Mouse (Mus musculus): ENCODE measurements around the gene Fat4. TPM values are rescaled to one million over a fixed set of nuclear protein-coding genes. Genes with fewer than 3 reads are reported as not detected.

Gene Fat4
- polyA plus RNA-seq, 1 experiment, result 1.5 TPM

DNA sequence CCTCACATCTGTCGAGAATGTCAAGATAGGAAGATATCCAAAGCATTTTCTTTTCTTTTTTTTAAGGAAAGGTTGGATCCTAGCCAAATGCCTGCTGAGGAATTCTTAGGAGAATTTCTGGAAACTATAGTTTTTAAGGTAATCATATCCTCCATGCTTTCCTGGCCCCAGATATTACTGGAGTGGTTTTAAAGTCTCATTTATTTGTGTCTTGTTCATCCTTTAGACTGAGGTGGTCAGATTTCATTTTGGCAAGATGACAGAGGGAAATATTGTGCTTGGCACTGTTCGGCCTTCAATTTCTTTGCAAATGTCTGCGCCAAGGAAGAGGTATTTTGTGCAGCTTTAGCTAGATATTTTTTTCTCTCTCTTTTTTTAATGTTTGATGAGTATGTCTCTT, 42.0 kb downstream of the Fat4 start:
- Histone ChIP-seq H3K27ac (ENCODE audit: insufficient read depth, low read length) (no peak overlapping the region), H3K4me1 (ENCODE audit: control insufficient read depth, insufficient read depth, low read length) (no peaks in the 10 kb centered on the region), H3K4me3 (replicated peaks; ENCODE audit: insufficient read depth, low read depth, low read length) (no peak overlapping the region), H3K27me3 (ENCODE audit: control insufficient read depth, insufficient read depth, low read length) (no peaks in the 10 kb centered on the region)
- 33% methylated on average over 3 of the region's 3 CpGs for WGBS
- no peak for TF ChIP-seq CTCF (IDR thresholded peaks at IDR 0.05; ENCODE audit: borderline replicate concordance, insufficient read depth, low read depth, low read length)
- no peak for TF ChIP-seq POLR2A (IDR thresholded peaks at IDR 0.05; ENCODE audit: borderline replicate concordance, insufficient read depth, low read length)
- DNase-seq, result no peak

- WGBS, result 14% methylated on average over 7 of the region's 7 CpGs
- TF ChIP-seq POLR2A (IDR thresholded peaks at IDR 0.05; ENCODE audit: borderline replicate concordance, insufficient read depth, low read length) (no peak), CTCF (IDR thresholded peaks at IDR 0.05; ENCODE audit: borderline replicate concordance, insufficient read depth, low read depth, low read length) (no peak)
- no peaks in the 10 kb centered on the region for H3K4me1 ChIP-seq (ENCODE audit: control insufficient read depth, insufficient read depth, low read length)
- H3K27ac ChIP-seq (ENCODE audit: insufficient read depth, low read length), result no peak overlapping the region
- DNase-seq, result no peak
- no peak overlapping the region for H3K4me3 ChIP-seq (replicated peaks; ENCODE audit: insufficient read depth, low read depth, low read length)
- no peaks in the 10 kb centered on the region; the same call in 1 of the 2 replicates for H3K27me3 ChIP-seq (ENCODE audit: control insufficient read depth, insufficient read depth, low read length)
Measured at GRCm38 (mm10) chr3:38934780-38935179, 48.0 kb downstream of the Fat4 start.

- 80% methylated on average over 7 of the region's 7 CpGs for WGBS
- Histone ChIP-seq H3K27ac (ENCODE audit: insufficient read depth, low read length) (no peak overlapping the region), H3K4me1 (ENCODE audit: control insufficient read depth, insufficient read depth, low read length) (no peaks in the 10 kb centered on the region), H3K27me3 (ENCODE audit: control insufficient read depth, insufficient read depth, low read length) (no peaks in the 10 kb centered on the region; the same call in 1 of the 2 replicates), H3K4me3 (replicated peaks; ENCODE audit: insufficient read depth, low read depth, low read length) (no peak overlapping the region)
- no peak for DNase-seq
- TF ChIP-seq CTCF (IDR thresholded peaks at IDR 0.05; ENCODE audit: borderline replicate concordance, insufficient read depth, low read depth, low read length) (no peak), POLR2A (IDR thresholded peaks at IDR 0.05; ENCODE audit: borderline replicate concordance, insufficient read depth, low read length) (no peak)
Measured at GRCm38 (mm10) chr3:38936485-38936884, 49.7 kb downstream of the Fat4 start.

DNA sequence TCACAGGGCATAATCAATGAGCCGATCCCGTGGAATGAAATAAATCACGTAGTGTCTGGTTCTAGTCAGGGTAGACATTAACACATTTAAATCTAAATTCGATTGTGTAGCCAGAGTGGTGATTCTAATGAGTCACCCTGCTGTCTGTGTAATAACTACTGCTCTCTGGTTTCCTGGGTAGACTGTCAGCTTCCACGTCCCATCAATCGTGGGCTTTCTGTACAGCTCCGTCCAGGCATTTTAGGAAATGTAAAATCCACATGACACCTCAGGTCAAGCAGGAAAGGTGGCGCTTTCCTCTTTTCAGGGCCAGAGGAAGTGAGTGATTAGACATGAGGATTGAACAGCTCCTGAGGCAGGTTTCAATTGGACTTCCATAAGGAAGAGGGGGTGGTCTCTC, 50.4 kb downstream of the Fat4 start:
- WGBS, result 85% methylated on average over 8 of the region's 8 CpGs
- no peak for DNase-seq
- Histone ChIP-seq H3K27ac (ENCODE audit: insufficient read depth, low read length) (no peak overlapping the region), H3K4me3 (replicated peaks; ENCODE audit: insufficient read depth, low read depth, low read length) (no peak overlapping the region), H3K27me3 (ENCODE audit: control insufficient read depth, insufficient read depth, low read length) (no peaks in the 10 kb centered on the region; the same call in 1 of the 2 replicates), H3K4me1 (ENCODE audit: control insufficient read depth, insufficient read depth, low read length) (no peaks in the 10 kb centered on the region)
- TF ChIP-seq CTCF (IDR thresholded peaks at IDR 0.05; ENCODE audit: borderline replicate concordance, insufficient read depth, low read depth, low read length), result no peak
- no peak for TF ChIP-seq POLR2A (IDR thresholded peaks at IDR 0.05; ENCODE audit: borderline replicate concordance, insufficient read depth, low read length)

- no peaks in the 10 kb centered on the region for H3K4me1 ChIP-seq (ENCODE audit: control insufficient read depth, insufficient read depth, low read length)
- WGBS, result 76% methylated on average over 5 of the region's 5 CpGs
- H3K27ac ChIP-seq (ENCODE audit: insufficient read depth, low read length), result no peak overlapping the region
- no peak for DNase-seq
- no peaks in the 10 kb centered on the region; the same call in 1 of the 2 replicates for H3K27me3 ChIP-seq (ENCODE audit: control insufficient read depth, insufficient read depth, low read length)
- no peak overlapping the region for H3K4me3 ChIP-seq (replicated peaks; ENCODE audit: insufficient read depth, low read depth, low read length)
- TF ChIP-seq POLR2A (IDR thresholded peaks at IDR 0.05; ENCODE audit: borderline replicate concordance, insufficient read depth, low read length) (no peak), CTCF (IDR thresholded peaks at IDR 0.05; ENCODE audit: borderline replicate concordance, insufficient read depth, low read depth, low read length) (no peak)
Measured at GRCm38 (mm10) chr3:38938136-38938535, 51.4 kb downstream of the Fat4 start.

- no peaks in the 10 kb centered on the region for H3K4me1 ChIP-seq (ENCODE audit: control insufficient read depth, insufficient read depth, low read length)
- TF ChIP-seq CTCF (IDR thresholded peaks at IDR 0.05; ENCODE audit: borderline replicate concordance, insufficient read depth, low read depth, low read length) (no peak), POLR2A (IDR thresholded peaks at IDR 0.05; ENCODE audit: borderline replicate concordance, insufficient read depth, low read length) (no peak)
- H3K4me3 ChIP-seq (replicated peaks; ENCODE audit: insufficient read depth, low read depth, low read length), result no peak overlapping the region
- H3K27ac ChIP-seq (ENCODE audit: insufficient read depth, low read length), result no peak overlapping the region
- 42% methylated on average over 3 of the region's 3 CpGs for WGBS
- no peaks in the 10 kb centered on the region; the same call in 1 of the 2 replicates for H3K27me3 ChIP-seq (ENCODE audit: control insufficient read depth, insufficient read depth, low read length)
- DNase-seq, result no peak
Measured at GRCm38 (mm10) chr3:38939573-38939972, 52.8 kb downstream of the Fat4 start.

GRCm38 (mm10) chr3:38940327-38940726, 53.6 kb downstream of the Fat4 start:
- no peak overlapping the region for H3K27ac ChIP-seq (ENCODE audit: insufficient read depth, low read length)
- no peaks in the 10 kb centered on the region; the same call in 1 of the 2 replicates for H3K27me3 ChIP-seq (ENCODE audit: control insufficient read depth, insufficient read depth, low read length)
- no peaks in the 10 kb centered on the region for H3K4me1 ChIP-seq (ENCODE audit: control insufficient read depth, insufficient read depth, low read length)
- TF ChIP-seq POLR2A (IDR thresholded peaks at IDR 0.05; ENCODE audit: borderline replicate concordance, insufficient read depth, low read length), result no peak
- TF ChIP-seq CTCF (IDR thresholded peaks at IDR 0.05; ENCODE audit: borderline replicate concordance, insufficient read depth, low read depth, low read length), result no peak
- no peak overlapping the region for H3K4me3 ChIP-seq (replicated peaks; ENCODE audit: insufficient read depth, low read depth, low read length)
- 70% methylated on average over 1 of the region's 1 CpGs for WGBS
- DNase-seq, result no peak

GRCm38 (mm10) chr3:38945157-38945556, 58.4 kb downstream of the Fat4 start:
- Histone ChIP-seq H3K4me1 (ENCODE audit: control insufficient read depth, insufficient read depth, low read length) (no peaks in the 10 kb centered on the region), H3K27ac (ENCODE audit: insufficient read depth, low read length) (no peak overlapping the region), H3K4me3 (replicated peaks; ENCODE audit: insufficient read depth, low read depth, low read length) (no peak overlapping the region), H3K27me3 (ENCODE audit: control insufficient read depth, insufficient read depth, low read length) (no peaks in the 10 kb centered on the region)
- TF ChIP-seq POLR2A (IDR thresholded peaks at IDR 0.05; ENCODE audit: borderline replicate concordance, insufficient read depth, low read length) (no peak), CTCF (IDR thresholded peaks at IDR 0.05; ENCODE audit: borderline replicate concordance, insufficient read depth, low read depth, low read length) (no peak)
- 67% methylated on average over 1 of the region's 1 CpGs for WGBS
- no peak for DNase-seq

Measured in cerebellum, adult 2 months (tissue).